Comparison of ENCODE assay signal across 15 mouse cellular contexts in genomic region chr5:31781624-31782023, GRCm38 (mm10).
"Had no signal": no experiment of that assay in that cellular context is flagged by ENCODE, and none has a peak within 500 bp of the region (broad histone marks: within the 10 kb centered on the region; RNA-seq: fewer than 3 reads in every experiment).

No protein-coding gene starts in this region.

- H3K36me3 ChIP-seq: midbrain, embryonic 13.5 days; midbrain, embryonic 15.5 days; neural tube, embryonic 13.5 days; neural tube, embryonic 15.5 days; stomach, embryonic 15.5 days had no signal

- H3K27me3 ChIP-seq: megakaryocyte, embryonic 14.5 days; midbrain, embryonic 13.5 days; midbrain, embryonic 15.5 days; neural tube, embryonic 13.5 days; neural tube, embryonic 15.5 days; stomach, embryonic 15.5 days had no signal

- H3K4me3 ChIP-seq: megakaryocyte, embryonic 14.5 days; midbrain, embryonic 13.5 days; midbrain, embryonic 15.5 days; neural tube, embryonic 13.5 days; neural tube, embryonic 15.5 days; stomach, embryonic 15.5 days had no signal

- H3K4me1 ChIP-seq: midbrain, embryonic 13.5 days; midbrain, embryonic 15.5 days; neural tube, embryonic 13.5 days; stomach, embryonic 15.5 days had no signal

- DNase-seq: lung, adult 18-20 months; lung, embryonic 14.5 days; lung, postnatal 10 days; right cerebral cortex, postnatal 14 days; thymus, postnatal 14 days; thymus, postnatal 36 days had no signal

- H3K27ac ChIP-seq: liver, embryonic 14.5 days; macrophage; midbrain, embryonic 13.5 days; midbrain, embryonic 15.5 days; neural tube, embryonic 13.5 days; neural tube, embryonic 15.5 days; stomach, embryonic 15.5 days; stomach, postnatal 0 days had no signal

- H3K9ac ChIP-seq: liver, embryonic 14.5 days; lung, embryonic 14.5 days; midbrain, embryonic 13.5 days; midbrain, embryonic 15.5 days; neural tube, embryonic 13.5 days; neural tube, embryonic 15.5 days; stomach, embryonic 15.5 days had no signal
